Mouse (Mus musculus) kidney, embryonic 16.5 days (tissue): ENCODE data around the gene Igsf21. TPM values are rescaled to one million over a fixed set of nuclear protein-coding genes. Genes with fewer than 3 reads are reported as not detected.

Experiments used
- ATAC-seq: fragments of 200-750 bp; cut with Nextera tagmentation; 2 replicates; pipeline ENCODE4 v1.8.0; 2017; ENCODE audit warnings: moderate TSS enrichment; ENCODE audit not compliant: low FRiP score, low TSS enrichment
- H3K27ac ChIP-seq: fragments of 300-500 bp; sonication (generic); 2 replicates; pipeline ENCODE4 v1.5.1; 2014; ENCODE audit warnings: low read length
- H3K27me3 ChIP-seq: fragments of 300-500 bp; sonication (generic); 2 replicates; pipeline ENCODE4 v1.6.1; 2014; ENCODE audit warnings: low read length, control low read depth, mixed read lengths; ENCODE audit not compliant: insufficient read depth
- H3K36me3 ChIP-seq: fragments of 300-500 bp; sonication (generic); 2 replicates; pipeline ENCODE4 v1.6.1; 2014; ENCODE audit warnings: low read length, control low read depth, mixed read lengths; ENCODE audit not compliant: insufficient read depth
- H3K4me1 ChIP-seq: fragments of 300-500 bp; sonication (generic); 2 replicates; pipeline ENCODE4 v1.6.1; 2014; ENCODE audit warnings: low read length, control low read depth, mixed read lengths; ENCODE audit not compliant: insufficient read depth
- H3K4me2 ChIP-seq: fragments of 300-500 bp; sonication (generic); replicated peaks from 2 replicates; pipeline ENCODE4 v1.6.1; 2014; ENCODE audit warnings: low read depth, low read length
- H3K4me3 ChIP-seq: fragments of 300-500 bp; sonication (generic); 2 replicates; pipeline ENCODE4 v1.5.1; 2014; ENCODE audit warnings: mild to moderate bottlenecking, low read length
- H3K9ac ChIP-seq: fragments of 300-500 bp; sonication (generic); replicated peaks from 2 replicates; pipeline ENCODE4 v1.6.1; 2014; ENCODE audit warnings: low read length
- H3K9me3 ChIP-seq: fragments of 300-500 bp; sonication (generic); 2 replicates; pipeline ENCODE4 v1.6.1; 2016; ENCODE audit warnings: low read length, control low read depth
- WGBS: fragments of 180-500 bp; shearing (Covaris S2); extraction: QIAGEN DNeasy Blood & Tissue Kit; methylation state at CpG from one replicate; pipeline ENCODE4 v1.1.7; 2014; 5-methylcytosine and 5-hydroxymethylcytosine counted together
- polyA plus RNA-seq: library from polyadenylated mRNA; unstranded; fragments of >200 nt; fragmentation: Nextera tagmentation; extraction: Ambion mirVana; gene quantifications from 2 replicates; pipeline ENCODE4 v1.2.1, GENCODE M21; 2015

The Igsf21 gene
- polyA plus RNA-seq, 1 experiment from 2014 or later = 1.5 TPM

DNA sequence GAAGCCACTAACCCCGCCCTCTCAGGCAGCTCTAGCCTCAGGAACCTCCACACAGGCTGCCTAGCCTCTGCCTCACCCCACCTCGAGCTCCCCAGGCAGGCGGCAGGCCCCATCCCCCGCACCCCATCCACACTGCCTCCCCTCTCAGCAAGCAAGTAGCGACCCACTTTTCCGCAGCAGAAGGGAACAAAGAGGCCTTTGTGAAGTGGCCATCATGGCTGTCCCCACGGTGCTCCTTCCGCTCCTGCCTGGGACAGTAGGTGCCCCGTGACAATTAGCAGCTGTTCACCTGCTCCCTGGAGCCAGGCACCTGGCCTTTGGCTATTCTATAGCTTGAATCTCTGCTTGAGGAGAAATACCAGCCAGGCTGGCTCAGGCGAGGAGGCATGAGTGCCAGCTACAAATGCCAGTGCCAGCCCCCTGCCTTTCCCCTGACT lies 9.3 kb downstream of the Igsf21 start:
- Histone ChIP-seq H3K4me2 (no peak overlapping the region), H3K4me3 (no peak overlapping the region), H3K9ac (no peak overlapping the region), H3K9me3 (no peaks in the 10 kb centered on the region), H3K4me1 (no peaks in the 10 kb centered on the region), H3K36me3 (no peaks in the 10 kb centered on the region), H3K27ac (no peak overlapping the region), H3K27me3 (peaks cover 5% of the 10 kb centered on the region)
- 22% methylated on average over 10 of the region's 10 CpGs for WGBS
- peak; percentile 23; the same call in 1 of the 2 replicates for ATAC-seq

DNA sequence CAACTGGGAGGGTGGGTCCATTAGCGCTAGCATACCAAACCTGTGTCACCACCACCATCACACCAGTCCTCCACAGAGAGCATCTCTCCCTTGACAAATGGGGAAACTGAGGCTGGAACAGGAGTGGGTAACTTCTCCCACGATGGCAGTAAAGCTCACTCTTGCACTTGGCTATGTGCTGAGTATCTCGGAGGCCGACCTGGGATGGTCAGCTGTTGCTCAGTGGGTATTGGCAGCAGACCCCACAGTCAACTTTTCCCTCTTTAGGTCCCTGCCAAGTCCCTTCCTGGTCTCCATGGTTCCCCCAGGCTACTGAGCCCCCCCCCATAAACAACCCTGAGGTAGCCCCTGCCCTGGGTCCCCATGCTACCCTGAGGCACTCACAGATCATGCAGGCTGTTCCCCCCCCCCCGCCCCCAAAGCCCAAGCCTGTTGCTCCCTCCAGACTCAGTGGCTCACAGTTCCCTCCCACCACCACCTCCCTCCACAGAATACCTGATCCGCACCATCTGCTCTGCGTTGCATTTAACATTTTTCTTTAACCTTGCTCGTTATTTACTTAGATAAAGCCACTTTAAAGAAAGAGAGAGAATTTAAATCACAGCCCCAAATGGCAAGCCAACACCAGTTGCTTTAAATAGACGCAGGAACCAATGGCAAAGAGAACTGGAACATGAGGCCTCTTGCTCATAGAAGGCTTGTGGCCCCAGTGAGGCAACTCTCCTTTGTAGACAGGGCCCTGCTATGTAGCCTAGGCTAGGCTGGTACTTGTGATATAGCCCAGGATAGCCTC lies 11.0 kb downstream of the Igsf21 start:
- no peak for ATAC-seq
- Histone ChIP-seq H3K36me3 (no peaks in the 10 kb centered on the region), H3K27ac (no peak overlapping the region), H3K4me1 (no peaks in the 10 kb centered on the region), H3K9ac (no peak overlapping the region), H3K9me3 (no peaks in the 10 kb centered on the region), H3K27me3 (no peaks in the 10 kb centered on the region), H3K4me2 (no peak overlapping the region), H3K4me3 (no peak overlapping the region)
- 70% methylated on average over 9 of the region's 9 CpGs for WGBS

- 73% methylated on average over 18 of the region's 18 CpGs for WGBS
- H3K36me3 ChIP-seq = no peaks in the 10 kb centered on the region
- H3K4me1 ChIP-seq = peaks cover 2% of the 10 kb centered on the region; the same call in 1 of the 2 replicates
- no peak for ATAC-seq
- H3K9me3 ChIP-seq = no peaks in the 10 kb centered on the region
- no peak overlapping the region for H3K4me3 ChIP-seq
- no peak overlapping the region for H3K27ac ChIP-seq
- H3K9ac ChIP-seq = no peak overlapping the region
- no peaks in the 10 kb centered on the region; the same call in 1 of the 2 replicates for H3K27me3 ChIP-seq
- no peak overlapping the region for H3K4me2 ChIP-seq
Measured at GRCm38 (mm10) chr4:140234412-140235205, 12.0 kb downstream of the Igsf21 start.

GRCm38 (mm10) chr4:140227837-140228236 lies 18.7 kb downstream of the Igsf21 start:
- Histone ChIP-seq H3K27ac (no peak overlapping the region), H3K9me3 (no peaks in the 10 kb centered on the region), H3K4me3 (no peak overlapping the region), H3K36me3 (no peaks in the 10 kb centered on the region), H3K4me2 (no peak overlapping the region), H3K9ac (no peak overlapping the region), H3K4me1 (peaks cover 8% of the 10 kb centered on the region; the same call in 1 of the 2 replicates), H3K27me3 (peaks cover 11% of the 10 kb centered on the region)
- no peak for ATAC-seq
- 45% methylated on average over 5 of the region's 7 CpGs for WGBS

DNA sequence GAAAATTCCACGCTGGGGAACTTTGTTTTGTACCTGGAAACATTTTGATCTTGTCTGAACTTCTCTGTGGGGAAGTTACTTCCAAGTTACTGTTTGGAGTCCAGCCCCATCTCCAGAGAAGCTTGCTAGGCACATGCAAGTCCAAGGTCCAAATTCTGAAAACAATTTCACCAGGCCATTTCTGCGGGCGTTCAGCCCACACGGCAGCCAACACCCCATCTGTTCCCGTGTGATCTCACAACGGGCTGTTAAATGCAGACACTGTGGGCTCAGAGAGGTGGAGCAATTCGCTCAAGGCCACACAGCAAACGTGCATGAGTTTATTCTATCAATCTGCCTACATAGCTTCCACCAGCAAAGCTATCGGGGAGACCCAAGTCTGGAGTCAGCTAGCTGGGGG lies 21.4 kb downstream of the Igsf21 start:
- no peak for ATAC-seq
- no peak overlapping the region for H3K4me3 ChIP-seq
- H3K4me2 ChIP-seq = no peak overlapping the region
- H3K9ac ChIP-seq = no peak overlapping the region
- no peak overlapping the region for H3K27ac ChIP-seq
- H3K27me3 ChIP-seq = peaks cover 16% of the 10 kb centered on the region
- no peaks in the 10 kb centered on the region for H3K9me3 ChIP-seq
- H3K36me3 ChIP-seq = no peaks in the 10 kb centered on the region
- peaks cover 16% of the 10 kb centered on the region for H3K4me1 ChIP-seq
- 68% methylated on average over 9 of the region's 9 CpGs for WGBS

GRCm38 (mm10) chr4:140224451-140224850 lies 22.1 kb downstream of the Igsf21 start:
- Histone ChIP-seq H3K36me3 (no peaks in the 10 kb centered on the region), H3K4me2 (no peak overlapping the region), H3K27ac (no peak overlapping the region), H3K4me1 (peaks cover 14% of the 10 kb centered on the region), H3K9me3 (no peaks in the 10 kb centered on the region), H3K9ac (no peak overlapping the region), H3K4me3 (no peak overlapping the region), H3K27me3 (peaks cover 16% of the 10 kb centered on the region)
- 90% methylated on average over 7 of the region's 7 CpGs for WGBS
- no peak for ATAC-seq

DNA sequence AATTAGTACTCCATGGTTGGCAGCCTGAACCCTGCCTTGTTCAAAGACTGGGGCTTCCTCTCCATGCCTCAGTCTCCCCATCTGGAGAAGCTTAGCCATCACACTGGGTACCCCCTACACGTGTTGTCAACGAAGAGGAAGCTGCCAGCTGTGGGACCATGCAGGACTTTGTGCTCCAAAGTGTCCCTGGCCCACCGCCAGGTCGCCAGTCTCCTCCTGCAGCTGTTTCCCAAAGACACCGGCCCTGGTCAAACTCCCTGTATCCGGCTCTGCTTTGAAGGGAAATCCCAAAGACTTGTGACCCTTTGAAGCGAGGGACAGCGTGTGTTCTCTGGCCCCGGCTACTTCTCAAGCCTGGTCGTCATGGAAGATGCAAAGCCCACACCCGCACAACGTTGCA lies 23.5 kb downstream of the Igsf21 start:
- Histone ChIP-seq H3K9ac (no peak overlapping the region), H3K4me2 (no peak overlapping the region), H3K4me3 (no peak overlapping the region), H3K9me3 (no peaks in the 10 kb centered on the region), H3K27ac (no peak overlapping the region), H3K4me1 (peaks cover 16% of the 10 kb centered on the region), H3K27me3 (peaks cover 11% of the 10 kb centered on the region; the same call in 1 of the 2 replicates), H3K36me3 (no peaks in the 10 kb centered on the region)
- ATAC-seq = no peak
- WGBS = 29% methylated on average over 12 of the region's 12 CpGs

DNA sequence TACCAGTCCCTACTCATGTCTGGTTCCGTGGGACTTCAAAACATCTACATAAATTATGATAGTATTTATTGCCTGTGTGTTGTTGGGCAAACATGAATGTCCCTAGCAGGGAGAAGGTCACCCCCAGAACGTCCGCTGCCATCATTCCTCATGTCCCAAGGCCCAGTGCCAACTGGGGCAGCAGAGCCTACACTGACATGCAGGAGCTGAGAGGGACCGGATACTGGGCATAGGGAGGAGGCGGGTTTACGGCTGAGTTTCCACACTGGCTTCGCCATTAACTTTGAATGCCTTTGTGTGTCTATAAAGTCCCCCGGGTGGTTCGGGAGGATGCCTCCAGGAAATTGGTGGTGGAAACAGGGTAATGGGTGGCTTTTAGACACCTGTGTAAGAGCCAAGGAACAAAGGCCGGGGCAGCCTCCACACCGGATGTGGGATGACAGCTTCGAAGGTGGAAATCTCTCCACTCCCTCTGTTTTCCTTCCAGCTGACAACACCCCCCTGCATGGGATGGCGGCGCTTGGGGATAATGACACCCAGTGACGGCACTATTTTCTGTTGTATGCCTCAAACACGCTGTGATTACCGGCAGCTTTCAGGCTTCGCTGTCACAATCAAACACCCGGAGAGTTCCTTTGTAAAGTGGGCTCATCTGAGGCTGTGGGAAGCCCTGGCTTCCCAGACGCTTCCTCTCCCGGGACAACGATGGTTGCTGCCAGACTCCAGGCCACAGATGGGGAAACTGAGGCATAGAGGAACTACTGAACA lies 26.1 kb downstream of the Igsf21 start:
- Histone ChIP-seq H3K4me1 (peaks cover 17% of the 10 kb centered on the region), H3K4me3 (no peak overlapping the region), H3K4me2 (peak overlapping the region; percentile 9; the same call in 1 of the 2 replicates), H3K27me3 (peaks cover 10% of the 10 kb centered on the region; the same call in 1 of the 2 replicates), H3K9ac (no peak overlapping the region), H3K9me3 (no peaks in the 10 kb centered on the region), H3K36me3 (no peaks in the 10 kb centered on the region), H3K27ac (no peak overlapping the region)
- no peak for ATAC-seq
- WGBS = 17% methylated on average over 22 of the region's 22 CpGs
